Mouse (Mus musculus): ENCODE measurements at regions not wholly inside any gene's neighbourhood (a gene's known extent, or its start where the extent isn't known, plus 50 kb on each side); places are given as distances from the start of the nearest gene placed in this dataset.

GRCm38 (mm10) chr6:140308641-140309040 is 115.2 kb upstream of the Plekha5 start:
- H3K4me3 ChIP-seq (ENCODE audit: low read depth, low read length), result no peak overlapping the region
- H3K9ac ChIP-seq (replicated peaks; ENCODE audit: low read length, poor library complexity, severe bottlenecking), result no peak overlapping the region
- WGBS, result 94% methylated on average over 11 of the region's 11 CpGs
- DNase-seq (ENCODE audit: low spot score) (no peak), ATAC-seq (ENCODE audit: low FRiP score) (no peak)
- H3K27me3 ChIP-seq (ENCODE audit: insufficient read depth, low read length), result no peaks in the 10 kb centered on the region
- H3K4me2 ChIP-seq (ENCODE audit: low read depth, low read length, poor library complexity, severe bottlenecking), result no peak overlapping the region
- H3K36me3 ChIP-seq (ENCODE audit: insufficient read depth, low read length), result no peaks in the 10 kb centered on the region
- no peak for TF ChIP-seq CTCF (IDR thresholded peaks at IDR 0.05)
- H3K27ac ChIP-seq (ENCODE audit: low read depth, low read length), result no peak overlapping the region
- no peaks in the 10 kb centered on the region for H3K4me1 ChIP-seq (ENCODE audit: insufficient read depth, low read length)
- H3K9me3 ChIP-seq (ENCODE audit: low read length), result no peaks in the 10 kb centered on the region

- H3K9ac ChIP-seq (replicated peaks; ENCODE audit: low read length, poor library complexity, severe bottlenecking), result no peak overlapping the region
- no peaks in the 10 kb centered on the region for H3K27me3 ChIP-seq (ENCODE audit: insufficient read depth, low read length)
- H3K36me3 ChIP-seq (ENCODE audit: insufficient read depth, low read length), result no peaks in the 10 kb centered on the region
- no peak for TF ChIP-seq CTCF (IDR thresholded peaks at IDR 0.05)
- H3K9me3 ChIP-seq (ENCODE audit: low read length), result no peaks in the 10 kb centered on the region
- 68% methylated on average over 6 of the region's 6 CpGs for WGBS
- H3K4me2 ChIP-seq (ENCODE audit: low read depth, low read length, poor library complexity, severe bottlenecking), result no peak overlapping the region
- no peak for DNase-seq (ENCODE audit: low spot score)
- ATAC-seq (ENCODE audit: low FRiP score), result no peak
- no peak overlapping the region for H3K4me3 ChIP-seq (ENCODE audit: low read depth, low read length)
- no peaks in the 10 kb centered on the region for H3K4me1 ChIP-seq (ENCODE audit: insufficient read depth, low read length)
- H3K27ac ChIP-seq (ENCODE audit: low read depth, low read length), result no peak overlapping the region
Measured at GRCm38 (mm10) chr6:140306811-140307558, 116.9 kb upstream of the Plekha5 start.

- 78% methylated on average over 5 of the region's 5 CpGs for WGBS
- H3K9me3 ChIP-seq (ENCODE audit: low read length), result no peaks in the 10 kb centered on the region
- no peaks in the 10 kb centered on the region for H3K36me3 ChIP-seq (ENCODE audit: insufficient read depth, low read length)
- no peak overlapping the region for H3K4me3 ChIP-seq (ENCODE audit: low read depth, low read length)
- no peak overlapping the region for H3K9ac ChIP-seq (replicated peaks; ENCODE audit: low read length, poor library complexity, severe bottlenecking)
- H3K4me2 ChIP-seq (ENCODE audit: low read depth, low read length, poor library complexity, severe bottlenecking), result no peak overlapping the region
- TF ChIP-seq CTCF (IDR thresholded peaks at IDR 0.05), result no peak
- no peak for DNase-seq (ENCODE audit: low spot score)
- H3K27me3 ChIP-seq (ENCODE audit: insufficient read depth, low read length), result no peaks in the 10 kb centered on the region
- no peaks in the 10 kb centered on the region for H3K4me1 ChIP-seq (ENCODE audit: insufficient read depth, low read length)
- H3K27ac ChIP-seq (ENCODE audit: low read depth, low read length), result no peak overlapping the region
- ATAC-seq (ENCODE audit: low FRiP score), result no peak
Measured at GRCm38 (mm10) chr6:140304105-140304504, 119.7 kb upstream of the Plekha5 start.

- DNase-seq (ENCODE audit: low spot score) (peak; percentile 48), ATAC-seq (ENCODE audit: low FRiP score) (no peak)
- Histone ChIP-seq H3K27me3 (ENCODE audit: insufficient read depth, low read length) (no peaks in the 10 kb centered on the region), H3K4me2 (ENCODE audit: low read depth, low read length, poor library complexity, severe bottlenecking) (no peak overlapping the region), H3K36me3 (ENCODE audit: insufficient read depth, low read length) (no peaks in the 10 kb centered on the region), H3K4me3 (ENCODE audit: low read depth, low read length) (no peak overlapping the region), H3K9ac (replicated peaks; ENCODE audit: low read length, poor library complexity, severe bottlenecking) (no peak overlapping the region), H3K27ac (ENCODE audit: low read depth, low read length) (no peak overlapping the region), H3K4me1 (ENCODE audit: insufficient read depth, low read length) (no peaks in the 10 kb centered on the region), H3K9me3 (ENCODE audit: low read length) (no peaks in the 10 kb centered on the region)
- TF ChIP-seq CTCF (IDR thresholded peaks at IDR 0.05), result no peak
- WGBS, result 69% methylated on average over 7 of the region's 7 CpGs
Measured at GRCm38 (mm10) chr6:140300470-140301145, 123.2 kb upstream of the Plekha5 start.

GRCm38 (mm10) chr6:140299653-140300052 is 124.2 kb upstream of the Plekha5 start:
- WGBS, result 67% methylated on average over 7 of the region's 7 CpGs
- ATAC-seq (ENCODE audit: low FRiP score) (no peak), DNase-seq (ENCODE audit: low spot score) (no peak)
- no peak overlapping the region for H3K27ac ChIP-seq (ENCODE audit: low read depth, low read length)
- no peak overlapping the region for H3K4me2 ChIP-seq (ENCODE audit: low read depth, low read length, poor library complexity, severe bottlenecking)
- no peaks in the 10 kb centered on the region for H3K4me1 ChIP-seq (ENCODE audit: insufficient read depth, low read length)
- H3K9me3 ChIP-seq (ENCODE audit: low read length), result no peaks in the 10 kb centered on the region
- no peak overlapping the region for H3K4me3 ChIP-seq (ENCODE audit: low read depth, low read length)
- no peak for TF ChIP-seq CTCF (IDR thresholded peaks at IDR 0.05)
- H3K9ac ChIP-seq (replicated peaks; ENCODE audit: low read length, poor library complexity, severe bottlenecking), result no peak overlapping the region
- H3K27me3 ChIP-seq (ENCODE audit: insufficient read depth, low read length), result no peaks in the 10 kb centered on the region
- H3K36me3 ChIP-seq (ENCODE audit: insufficient read depth, low read length), result no peaks in the 10 kb centered on the region

- ATAC-seq (ENCODE audit: low FRiP score), result no peak; the same call in 1 of the 2 replicates
- 60% methylated on average over 14 of the region's 14 CpGs for WGBS
- 0 out of 2 replicates have a peak overlapping the region, but pooled peaks have one; percentile 18 for H3K4me2 ChIP-seq (ENCODE audit: low read depth, low read length, poor library complexity, severe bottlenecking)
Measured at GRCm38 (mm10) chr6:140297969-140298554, 125.8 kb upstream of the Plekha5 start.

More at GRCm38 (mm10) chr6:140297969-140298554, 125.8 kb upstream of the Plekha5 start:
- no peaks in the 10 kb centered on the region for H3K27me3 ChIP-seq (ENCODE audit: insufficient read depth, low read length)
- no peak for TF ChIP-seq CTCF (IDR thresholded peaks at IDR 0.05)
- no peaks in the 10 kb centered on the region for H3K4me1 ChIP-seq (ENCODE audit: insufficient read depth, low read length)
- H3K36me3 ChIP-seq (ENCODE audit: insufficient read depth, low read length), result no peaks in the 10 kb centered on the region
- peak; percentile 51 for DNase-seq (ENCODE audit: low spot score)
- H3K9me3 ChIP-seq (ENCODE audit: low read length), result no peaks in the 10 kb centered on the region
- no peak overlapping the region for H3K4me3 ChIP-seq (ENCODE audit: low read depth, low read length)
- H3K27ac ChIP-seq (ENCODE audit: low read depth, low read length), result no peak overlapping the region
- no peak overlapping the region for H3K9ac ChIP-seq (replicated peaks; ENCODE audit: low read length, poor library complexity, severe bottlenecking)

Data from midbrain, postnatal 0 days (tissue).